In the genomic region with DNA sequence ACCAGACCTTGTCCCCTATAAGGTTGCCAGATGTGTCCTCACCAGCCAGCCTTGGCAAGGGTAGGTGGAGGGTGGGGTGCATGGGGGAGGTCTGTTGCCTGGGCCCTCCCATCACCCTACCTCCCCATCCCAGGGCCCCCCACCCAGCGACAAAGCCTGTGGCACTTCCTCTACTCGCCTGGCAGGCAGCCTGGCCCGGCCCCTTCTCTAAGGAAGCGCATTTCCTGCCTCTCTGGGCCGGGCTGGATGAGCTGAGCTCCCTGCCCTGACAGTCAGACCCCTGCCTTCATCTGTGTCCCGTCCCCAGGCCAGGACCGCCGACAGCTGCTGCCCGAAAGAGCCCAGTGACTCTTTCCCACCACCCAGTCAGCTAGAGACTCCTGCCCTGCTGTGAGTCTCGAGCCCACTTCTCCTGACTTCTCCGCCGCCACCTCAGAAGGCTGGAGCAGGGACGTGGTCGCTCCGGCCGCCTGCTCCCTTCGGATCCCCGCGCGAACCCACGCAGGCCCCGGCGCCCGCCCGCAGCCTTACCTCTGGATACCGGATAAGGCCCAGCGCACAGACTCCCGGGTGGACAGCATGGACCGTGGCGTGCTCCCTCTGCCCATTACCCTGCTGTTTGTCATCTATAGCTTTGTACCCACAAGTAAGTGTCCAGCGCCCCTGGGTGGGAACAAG, we compare ENCODE assay signal across 8 mouse cellular contexts. TPM values are rescaled to one million over a fixed set of nuclear protein-coding genes. Genes with fewer than 3 reads are reported as not detected.
A peak's percentile ranks its signal among the peaks of the same experiment; 100 is the strongest.
DNase-seq lines count a peak whose midpoint lies in the region; ATAC-seq and TF ChIP-seq lines count a peak whose summit lies in the region.

A gene (plus strand): TSS at position 217 of the 678 bp plus-strand sequence.

- TF ChIP-seq CTCF in liver, embryonic 14.5 days (IDR thresholded peaks at IDR 0.05; ENCODE audit: low read depth) = no peak

- no peaks in the 10 kb centered on the region for H3K9me3 ChIP-seq in embryonic facial prominence, embryonic 15.5 days (replicated peaks)
- H3K9me3 ChIP-seq in heart, embryonic 12.5 days (replicated peaks) = no peaks in the 10 kb centered on the region
- H3K9me3 ChIP-seq in kidney, embryonic 15.5 days (replicated peaks) = no peaks in the 10 kb centered on the region
- no peaks in the 10 kb centered on the region for H3K9me3 ChIP-seq in liver, embryonic 14.5 days (ENCODE audit: control insufficient read depth, low read length)
- H3K9me3 ChIP-seq in neural tube, embryonic 13.5 days = no peaks in the 10 kb centered on the region

- peak within 1 kb of the TSS; percentile 52 for H3K4me2 ChIP-seq in embryonic facial prominence, embryonic 15.5 days (replicated peaks)
- H3K4me2 ChIP-seq in heart, embryonic 12.5 days = peak within 1 kb of the TSS; percentile 64
- H3K4me2 ChIP-seq in kidney, embryonic 15.5 days = peak within 1 kb of the TSS; percentile 48
- peak within 1 kb of the TSS; percentile 62 for H3K4me2 ChIP-seq in liver, embryonic 14.5 days (ENCODE audit: low read depth)
- peak within 1 kb of the TSS; percentile 30 for H3K4me2 ChIP-seq in neural tube, embryonic 13.5 days

- peak within 1 kb of the TSS; percentile 45 for H3K9ac ChIP-seq in embryonic facial prominence, embryonic 15.5 days
- H3K9ac ChIP-seq in heart, embryonic 12.5 days = peak within 1 kb of the TSS; percentile 77
- H3K9ac ChIP-seq in kidney, embryonic 15.5 days = peak within 1 kb of the TSS; percentile 39
- H3K9ac ChIP-seq in liver, embryonic 14.5 days (replicated peaks) = peak within 1 kb of the TSS; percentile 52
- H3K9ac ChIP-seq in neural tube, embryonic 13.5 days = peak within 1 kb of the TSS; percentile 50; the same call in 1 of the 2 replicates

- peaks cover 48% of the 10 kb centered on the region for H3K4me1 ChIP-seq in embryonic facial prominence, embryonic 15.5 days
- peaks cover 65% of the 10 kb centered on the region for H3K4me1 ChIP-seq in heart, embryonic 12.5 days (replicated peaks)
- H3K4me1 ChIP-seq in kidney, embryonic 15.5 days = peaks cover 46% of the 10 kb centered on the region
- peaks cover 23 to 25% of the 10 kb centered on the region in 2 experiments for H3K4me1 ChIP-seq in liver, embryonic 14.5 days (replicated peaks; ENCODE audit: control insufficient read depth in 2 of 2, insufficient read depth in 2 of 2, low read length in 1 of 2)
- H3K4me1 ChIP-seq in neural tube, embryonic 13.5 days (replicated peaks) = peaks cover 15% of the 10 kb centered on the region

- peak; percentile 82 for ATAC-seq in embryonic facial prominence, embryonic 15.5 days (ENCODE audit: insufficient number of reproducible peaks, low FRiP score, low TSS enrichment, low read depth)
- ATAC-seq in heart, embryonic 12.5 days (ENCODE audit: insufficient number of reproducible peaks, low FRiP score) = peak; percentile 74
- peak; percentile 71 for ATAC-seq in kidney, embryonic 15.5 days (replicated peaks; ENCODE audit: low FRiP score)
- ATAC-seq in liver, embryonic 14.5 days (ENCODE audit: insufficient read depth) = peak; percentile 13; the same call in 1 of the 2 replicates
- 0 out of 2 replicates have a peak, but pooled peaks have one; percentile 8 for ATAC-seq in neural tube, embryonic 13.5 days (ENCODE audit: low read depth)

- WGBS in embryonic facial prominence, embryonic 15.5 days = 50% methylated on average over 31 of the region's 31 CpGs
- 33% methylated on average over 31 of the region's 31 CpGs for WGBS in heart, embryonic 12.5 days
- WGBS in kidney, embryonic 15.5 days = 52% methylated on average over 31 of the region's 31 CpGs
- 19% methylated on average over 31 of the region's 31 CpGs for WGBS in liver, embryonic 14.5 days (ENCODE audit: insufficient replicate concordance)
- WGBS in neural tube, embryonic 13.5 days = 55% methylated on average over 31 of the region's 31 CpGs

- TF ChIP-seq EP300 in liver, embryonic 14.5 days (IDR thresholded peaks at IDR 0.05; ENCODE audit: low read depth) = no peak

- H3K4me3 ChIP-seq in embryonic facial prominence, embryonic 15.5 days (replicated peaks) = peak within 1 kb of the TSS; percentile 48
- H3K4me3 ChIP-seq in heart, embryonic 12.5 days = peak within 1 kb of the TSS; percentile 54
- peak within 1 kb of the TSS; percentile 45 for H3K4me3 ChIP-seq in kidney, embryonic 15.5 days (replicated peaks)
- peak within 1 kb of the TSS; percentile 27 to 52 for H3K4me3 ChIP-seq in liver, embryonic 14.5 days (ENCODE audit: insufficient read depth in 1 of 2, low read depth in 2 of 2, low read length in 2 of 2)
- peak within 1 kb of the TSS; percentile 29 for H3K4me3 ChIP-seq in neural tube, embryonic 13.5 days

- H3K36me3 ChIP-seq in embryonic facial prominence, embryonic 15.5 days = no peaks in the 10 kb centered on the region
- peaks cover 6% of the 10 kb centered on the region for H3K36me3 ChIP-seq in heart, embryonic 12.5 days
- H3K36me3 ChIP-seq in kidney, embryonic 15.5 days = no peaks in the 10 kb centered on the region
- no peaks in the 10 kb centered on the region for H3K36me3 ChIP-seq in liver, embryonic 14.5 days (replicated peaks; ENCODE audit: control insufficient read depth, insufficient read depth, low read depth)
- no peaks in the 10 kb centered on the region for H3K36me3 ChIP-seq in neural tube, embryonic 13.5 days

- H3K27me3 ChIP-seq in embryonic facial prominence, embryonic 15.5 days = no peaks in the 10 kb centered on the region
- H3K27me3 ChIP-seq in heart, embryonic 12.5 days (replicated peaks) = no peaks in the 10 kb centered on the region
- H3K27me3 ChIP-seq in kidney, embryonic 15.5 days = no peaks in the 10 kb centered on the region
- no peaks in the 10 kb centered on the region for H3K27me3 ChIP-seq in liver, embryonic 14.5 days (ENCODE audit: control insufficient read depth, insufficient read depth, low read length)
- no peaks in the 10 kb centered on the region for H3K27me3 ChIP-seq in neural tube, embryonic 13.5 days

- peak; percentile 62 for DNase-seq in adrenal gland, adult 8-10 months
- no peak for DNase-seq in liver, embryonic 14.5 days (ENCODE audit: low read depth in 3 of 3, low spot score in 3 of 3)
- DNase-seq in yolk sac, embryonic 10.5 days (ENCODE audit: low spot score) = no peak
- DNase-seq in ovary, adult 18-20 months (ENCODE audit: low spot score) = no peak

- peak within 1 kb of the TSS; percentile 85 for H3K27ac ChIP-seq in embryonic facial prominence, embryonic 15.5 days (replicated peaks)
- peak within 1 kb of the TSS; percentile 87 for H3K27ac ChIP-seq in heart, embryonic 12.5 days (ENCODE audit: poor library complexity, severe bottlenecking)
- H3K27ac ChIP-seq in kidney, embryonic 15.5 days = peak within 1 kb of the TSS; percentile 78
- peak within 1 kb of the TSS; percentile 33; the same call in 1 of the 2 replicates for H3K27ac ChIP-seq in liver, embryonic 14.5 days
- peak within 1 kb of the TSS; percentile 49 for H3K27ac ChIP-seq in neural tube, embryonic 13.5 days (replicated peaks)

RNA-seq across cellular contexts. Expression of the gene that starts here (rescaled TPM):
- total RNA-seq in adrenal gland, adult 8-10 months (2022) = 100 to 1,000 TPM in 3 of 4 experiments, 10 to 100 TPM in 1; 96.0 to 134 (median 120) TPM
- 83.8 and 86.3 TPM in 2 replicates for polyA plus RNA-seq in embryonic facial prominence, embryonic 15.5 days (2015; fragmentation: Nextera tagmentation; extraction: Ambion mirVana)
- polyA plus RNA-seq in heart, embryonic 12.5 days (2016; fragmentation: Nextera tagmentation; extraction: Ambion mirVana) = 159 and 168 TPM in 2 replicates
- polyA plus RNA-seq in kidney, embryonic 15.5 days (2015; fragmentation: Nextera tagmentation; extraction: Ambion mirVana) = 71.9 and 82.1 TPM in 2 replicates
- polyA plus RNA-seq in liver, embryonic 14.5 days (2012; rRNA removed) = 15.4 and 17.6 TPM in 2 replicates
- 13.9 and 16.5 TPM in 2 replicates for polyA plus RNA-seq in liver, embryonic 14.5 days (2014; fragmentation: Nextera tagmentation; extraction: Ambion mirVana)
- polyA plus RNA-seq in neural tube, embryonic 13.5 days (2015; fragmentation: Nextera tagmentation; extraction: Ambion mirVana) = 28.4 and 31.5 TPM in 2 replicates

Comparison
In these comparisons a context has a peak if more than half of its experiments do, and no peak if none do; other contexts are left out.
1. ATAC-seq: peak in every context shown above with its lines; median percentile 82 in embryonic facial prominence, embryonic 15.5 days; 74 in heart, embryonic 12.5 days; 71 in kidney, embryonic 15.5 days; 13 in liver, embryonic 14.5 days; 8 in neural tube, embryonic 13.5 days.
2. H3K27ac ChIP-seq: peak in every context shown above with its lines; median percentile 87 in heart, embryonic 12.5 days; 85 in embryonic facial prominence, embryonic 15.5 days; 78 in kidney, embryonic 15.5 days; 49 in neural tube, embryonic 13.5 days; 33 in liver, embryonic 14.5 days.